Mouse (Mus musculus) stomach, postnatal 0 days (tissue): Measurements from ENCODE around the gene Gm17387. TPM values are rescaled to one million over a fixed set of nuclear protein-coding genes. Genes with fewer than 3 reads are reported as not detected.

Experiments
- ATAC-seq: fragments of 200-750 bp; cut with Nextera tagmentation; 2 replicates; pipeline ENCODE4 v1.8.0; 2017; ENCODE audit not compliant: low FRiP score, low TSS enrichment
- DNase-seq: peaks from one replicate; pipeline ENCODE4 v3.0.0-alpha.2; 2016; ENCODE audit warnings: low spot score
- H3K27ac ChIP-seq: fragments of 300-500 bp; sonication (generic); replicated peaks from 2 replicates; pipeline ENCODE4 v1.5.1; 2014; ENCODE audit warnings: mild to moderate bottlenecking, control low read depth
- H3K27me3 ChIP-seq: fragments of 300-500 bp; sonication (generic); 2 replicates; pipeline ENCODE4 v1.6.1; 2014; ENCODE audit warnings: low read length; ENCODE audit not compliant: control insufficient read depth, insufficient read depth
- H3K36me3 ChIP-seq: fragments of 300-500 bp; sonication (generic); 2 replicates; pipeline ENCODE4 v1.6.1; 2014; ENCODE audit warnings: low read length, mixed read lengths; ENCODE audit not compliant: control insufficient read depth, insufficient read depth
- H3K4me1 ChIP-seq: fragments of 300-500 bp; sonication (generic); replicated peaks from 2 replicates; pipeline ENCODE4 v1.6.1; 2014; ENCODE audit warnings: antibody characterized with exemption; ENCODE audit not compliant: control insufficient read depth, insufficient read depth
- H3K4me2 ChIP-seq: fragments of 300-500 bp; sonication (generic); replicated peaks from 2 replicates; pipeline ENCODE4 v1.6.1; 2014; ENCODE audit warnings: low read depth, mild to moderate bottlenecking, control low read depth, moderate library complexity
- H3K4me3 ChIP-seq: fragments of 300-500 bp; sonication (generic); 2 replicates; pipeline ENCODE4 v1.5.1; 2014; ENCODE audit warnings: low read depth, low read length, control low read depth
- H3K9ac ChIP-seq: fragments of 300-500 bp; sonication (generic); 2 replicates; pipeline ENCODE4 v1.6.1; 2014; ENCODE audit warnings: mild to moderate bottlenecking, low read length, control low read depth, mixed read lengths
- H3K9me3 ChIP-seq: fragments of 300-500 bp; sonication (generic); 2 replicates; pipeline ENCODE4 v1.6.1; 2016; ENCODE audit warnings: low read length; ENCODE audit not compliant: control insufficient read depth
- CTCF ChIP-seq: IDR thresholded peaks from 2 replicates; pipeline ENCODE4 v1.5.1; 2016; ENCODE audit warnings: antibody characterized with exemption, low read depth, mild to moderate bottlenecking, moderate library complexity
- EP300 ChIP-seq: optimal IDR thresholded peaks from 2 replicates; pipeline ENCODE3; 2016; ENCODE audit warnings: antibody characterized with exemption
- WGBS: fragments of 180-500 bp; shearing (Covaris S2); extraction: QIAGEN DNeasy Blood & Tissue Kit; methylation state at CpG from one replicate; pipeline ENCODE4 v1.1.7; 2014; 5-methylcytosine and 5-hydroxymethylcytosine counted together
- polyA plus RNA-seq: library from polyadenylated mRNA; unstranded; fragments of >200 nt; fragmentation: Nextera tagmentation; extraction: Ambion mirVana; gene quantifications from 2 replicates; pipeline ENCODE4 v1.2.1, GENCODE M21; 2015

Gm17387 gene
- polyA plus RNA-seq, 1 experiment from 2014 or later: not detected

- Histone ChIP-seq H3K4me2 (no peak overlapping the region), H3K4me1 (no peaks in the 10 kb centered on the region), H3K36me3 (no peaks in the 10 kb centered on the region), H3K27me3 (no peaks in the 10 kb centered on the region), H3K9me3 (no peaks in the 10 kb centered on the region), H3K9ac (no peak overlapping the region), H3K4me3 (no peak overlapping the region), H3K27ac (no peak overlapping the region)
- no peak for DNase-seq
- no peak for ATAC-seq
- TF ChIP-seq EP300: no peak
- TF ChIP-seq CTCF: no peak
- WGBS: 68% methylated on average over 5 of the region's 5 CpGs
Observed at GRCm38 (mm10) chr7:141003248-141004010, 25.5 kb upstream of the Gm17387 start.

- Histone ChIP-seq H3K27me3 (no peaks in the 10 kb centered on the region), H3K4me1 (peaks cover 5% of the 10 kb centered on the region; the same call in 1 of the 2 replicates), H3K9me3 (no peaks in the 10 kb centered on the region), H3K4me2 (no peak overlapping the region), H3K36me3 (no peaks in the 10 kb centered on the region), H3K9ac (no peak overlapping the region), H3K27ac (no peak overlapping the region), H3K4me3 (no peak overlapping the region)
- ATAC-seq (no peak), DNase-seq (no peak)
- no peak for TF ChIP-seq EP300
- TF ChIP-seq CTCF: no peak
- 77% methylated on average over 6 of the region's 6 CpGs for WGBS
Observed at GRCm38 (mm10) chr7:141006446-141006845, 22.5 kb upstream of the Gm17387 start.

- ATAC-seq (no peak), DNase-seq (no peak)
- Histone ChIP-seq H3K9me3 (no peaks in the 10 kb centered on the region), H3K36me3 (no peaks in the 10 kb centered on the region), H3K27me3 (no peaks in the 10 kb centered on the region), H3K4me3 (no peak overlapping the region), H3K27ac (no peak overlapping the region), H3K9ac (no peak overlapping the region), H3K4me2 (no peak overlapping the region), H3K4me1 (peaks cover 5% of the 10 kb centered on the region; the same call in 1 of the 2 replicates)
- 63% methylated on average over 5 of the region's 5 CpGs for WGBS
- TF ChIP-seq CTCF (no peak), EP300 (no peak)
Observed at GRCm38 (mm10) chr7:141006914-141007313, 22.0 kb upstream of the Gm17387 start.

- Histone ChIP-seq H3K9ac (no peak overlapping the region), H3K27ac (peak overlapping the region; percentile 79), H3K4me3 (peak overlapping the region; percentile 14; the same call in 1 of the 2 replicates), H3K36me3 (no peaks in the 10 kb centered on the region), H3K27me3 (no peaks in the 10 kb centered on the region), H3K4me1 (peaks cover 5% of the 10 kb centered on the region; the same call in 1 of the 2 replicates), H3K4me2 (peak overlapping the region; percentile 62), H3K9me3 (no peaks in the 10 kb centered on the region)
- WGBS: 7% methylated on average over 7 of the region's 7 CpGs
- TF ChIP-seq EP300: no peak
- TF ChIP-seq CTCF: peak; percentile 72
- ATAC-seq (peak; percentile 38), DNase-seq (peak; percentile 41)
Observed at GRCm38 (mm10) chr7:141008312-141008761, 20.6 kb upstream of the Gm17387 start.

GRCm38 (mm10) chr7:141008938-141009660 lies 19.8 kb upstream of the Gm17387 start:
- 7% methylated on average over 20 of the region's 20 CpGs for WGBS
- no peaks in the 10 kb centered on the region for H3K36me3 ChIP-seq
- peak overlapping the region; percentile 49 for H3K4me3 ChIP-seq
- H3K4me1 ChIP-seq: peaks cover 5% of the 10 kb centered on the region; the same call in 1 of the 2 replicates
- H3K9ac ChIP-seq: no peak overlapping the region; the same call in 1 of the 2 replicates
- H3K9me3 ChIP-seq: no peaks in the 10 kb centered on the region
- H3K27me3 ChIP-seq: no peaks in the 10 kb centered on the region
- DNase-seq (peak; percentile 85), ATAC-seq (peak; percentile 91)
- peak overlapping the region; percentile 62 for H3K4me2 ChIP-seq
- TF ChIP-seq EP300: no peak
- TF ChIP-seq CTCF: peak; percentile 92
- H3K27ac ChIP-seq: peak overlapping the region; percentile 90

GRCm38 (mm10) chr7:141009665-141010064 lies 19.3 kb upstream of the Gm17387 start:
- H3K9me3 ChIP-seq: no peaks in the 10 kb centered on the region
- H3K4me3 ChIP-seq: peak overlapping the region; percentile 49
- H3K9ac ChIP-seq: peak overlapping the region; percentile 62
- TF ChIP-seq CTCF: no peak
- TF ChIP-seq EP300: no peak
- ATAC-seq (no peak), DNase-seq (no peak)
- peak overlapping the region; percentile 90 for H3K27ac ChIP-seq
- WGBS: 61% methylated on average over 9 of the region's 9 CpGs
- no peaks in the 10 kb centered on the region for H3K27me3 ChIP-seq
- H3K4me2 ChIP-seq: peak overlapping the region; percentile 62
- H3K4me1 ChIP-seq: peaks cover 5% of the 10 kb centered on the region; the same call in 1 of the 2 replicates
- H3K36me3 ChIP-seq: no peaks in the 10 kb centered on the region
